Mouse (Mus musculus): ENCODE data around the gene Mroh2b. TPM values are rescaled to one million over a fixed set of nuclear protein-coding genes. Genes with fewer than 3 reads are reported as not detected.

Gene Mroh2b
- polyA plus RNA-seq, 1 experiment from 2014 or later: not detected

Other genes starting within 250 kb of the Mroh2b start
- not detected in 2 replicates for gene C6, start 171.6 kb upstream of the Mroh2b start, polyA plus RNA-seq (2014; fragmentation: Nextera tagmentation; extraction: Ambion mirVana)
- gene C7, start 165.0 kb downstream of the Mroh2b start, polyA plus RNA-seq (2014; fragmentation: Nextera tagmentation; extraction: Ambion mirVana): not detected in 2 replicates
- gene Card6, start 209.8 kb downstream of the Mroh2b start, polyA plus RNA-seq (2014; fragmentation: Nextera tagmentation; extraction: Ambion mirVana): 1.3 and 1.6 TPM in 2 replicates
- gene Rpl37, start 217.9 kb downstream of the Mroh2b start, polyA plus RNA-seq (2014; fragmentation: Nextera tagmentation; extraction: Ambion mirVana): 482 and 496 TPM in 2 replicates
- 19.8 and 20.6 TPM in 2 replicates for gene Prkaa1, start 245.1 kb downstream of the Mroh2b start, polyA plus RNA-seq (2014; fragmentation: Nextera tagmentation; extraction: Ambion mirVana)